Comparison of ENCODE assay signal across 8 mouse cellular contexts in the genomic region with DNA sequence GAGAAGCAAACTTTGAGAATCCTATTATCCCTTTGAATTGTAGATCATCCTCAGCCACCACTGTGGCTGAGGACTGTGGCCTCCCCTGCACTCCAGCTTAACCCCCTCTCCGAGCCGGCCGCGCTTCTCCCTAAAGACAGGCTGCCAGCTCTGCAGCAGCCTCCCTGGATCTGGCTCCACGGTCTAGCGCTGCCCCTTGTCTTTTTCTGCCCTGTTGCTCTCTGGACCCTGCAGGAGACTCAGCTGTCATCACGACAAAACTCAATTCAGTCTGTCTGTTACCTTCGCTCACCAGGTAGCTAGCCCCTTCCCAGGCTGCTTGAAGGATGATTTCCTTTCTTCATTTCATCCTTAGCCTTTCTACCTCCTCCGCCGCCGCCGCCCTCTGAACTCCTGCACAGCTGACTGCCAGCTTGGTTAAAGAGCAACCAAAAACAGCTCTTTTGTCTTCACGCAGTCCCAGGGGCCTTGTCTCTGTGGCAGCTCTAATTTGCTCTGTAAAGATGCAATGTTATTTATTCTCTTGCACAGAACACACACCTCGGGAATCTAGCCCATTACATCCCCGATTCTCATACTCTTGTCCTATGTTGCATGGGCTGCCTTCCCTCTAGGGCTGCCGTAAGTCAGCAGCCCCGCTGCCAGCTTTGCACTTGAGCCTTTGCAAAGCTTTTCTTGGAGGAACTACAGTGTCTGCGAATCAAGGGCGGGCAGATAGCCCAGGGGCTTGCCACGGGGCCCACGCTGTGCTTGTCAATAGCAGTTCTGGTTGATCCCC.
A peak's percentile ranks its signal among the peaks of the same experiment; 100 is the strongest.
DNase-seq lines count a peak whose midpoint lies in the region; ATAC-seq lines count a peak whose summit lies in the region.

No protein-coding gene starts in this region.

- no peaks in the 10 kb centered on the region for H3K36me3 ChIP-seq in heart, embryonic 10.5 days
- no peaks in the 10 kb centered on the region for H3K36me3 ChIP-seq in neural tube, embryonic 14.5 days (ENCODE audit: control insufficient read depth, insufficient read depth, low read length)

- 4% methylated on average over 21 of the region's 21 CpGs for WGBS in heart, embryonic 10.5 days
- 1% methylated on average over 21 of the region's 21 CpGs for WGBS in neural tube, embryonic 14.5 days

- H3K27ac ChIP-seq in heart, embryonic 10.5 days = peak overlapping the region; percentile 52; the same call in 1 of the 2 replicates
- peak overlapping the region; percentile 69 for H3K27ac ChIP-seq in neural tube, embryonic 14.5 days (ENCODE audit: low read depth, low read length)

- no peak for DNase-seq in heart, embryonic 10.5 days (ENCODE audit: low spot score)
- no peak for DNase-seq in heart, adult 18-20 months
- peak; percentile 49 for DNase-seq in brain, adult 2 months (ENCODE audit: low read depth, low spot score)
- peak; percentile 50 to 75 for DNase-seq in kidney, postnatal 36 days
- no peak for DNase-seq in right cerebral cortex, adult 18-20 months
- DNase-seq in spleen, postnatal 14 days (ENCODE audit: low spot score in 2 of 2) = no peak

- H3K4me2 ChIP-seq in neural tube, embryonic 14.5 days (ENCODE audit: low read depth, low read length) = peak overlapping the region; percentile 39

- ATAC-seq in granulocyte monocyte progenitor cell, adult 5-6 weeks (replicated peaks; ENCODE audit: poor library complexity, severe bottlenecking) = peak; percentile 50
- ATAC-seq in neural tube, embryonic 14.5 days (ENCODE audit: low read depth) = peak; percentile 62

- H3K9ac ChIP-seq in neural tube, embryonic 14.5 days (replicated peaks; ENCODE audit: low read depth, low read length) = peak overlapping the region; percentile 41; the same call in 1 of the 2 replicates

- H3K4me3 ChIP-seq in heart, embryonic 10.5 days = peak overlapping the region; percentile 54
- no peak overlapping the region; the same call in 1 of the 2 replicates for H3K4me3 ChIP-seq in neural tube, embryonic 14.5 days (ENCODE audit: low read depth, low read length)

- no peaks in the 10 kb centered on the region for H3K9me3 ChIP-seq in heart, embryonic 10.5 days
- H3K9me3 ChIP-seq in neural tube, embryonic 14.5 days (ENCODE audit: control insufficient read depth, low read length) = no peaks in the 10 kb centered on the region

- H3K27me3 ChIP-seq in heart, embryonic 10.5 days (ENCODE audit: insufficient read depth, poor library complexity, severe bottlenecking) = peaks cover 19% of the 10 kb centered on the region
- no peaks in the 10 kb centered on the region for H3K27me3 ChIP-seq in neural tube, embryonic 14.5 days (ENCODE audit: control insufficient read depth, insufficient read depth, low read length)

- H3K4me1 ChIP-seq in heart, embryonic 10.5 days = peaks cover 33% of the 10 kb centered on the region
- peaks cover 18% of the 10 kb centered on the region for H3K4me1 ChIP-seq in neural tube, embryonic 14.5 days (ENCODE audit: control insufficient read depth, insufficient read depth, low read length)

Comparison
In these comparisons a context has a peak if more than half of its experiments do, and no peak if none do; other contexts are left out.
1. DNase-seq: peak in brain, adult 2 months (single experiment) and kidney, postnatal 36 days (2 of 2); none in heart, embryonic 10.5 days (single experiment), heart, adult 18-20 months (0 of 2), right cerebral cortex, adult 18-20 months (single experiment) and spleen, postnatal 14 days (0 of 2).